Mouse (Mus musculus) kidney, adult 8-10 months (tissue): Measurements from ENCODE around the gene Gm8906.
"Not testable (repeated sequence)": the region's sequence is repeated elsewhere in the genome, so short reads cannot be mapped to it uniquely, and the experiment has no call there.

Source experiments
- DNase-seq, 2 experiments: peaks; one replicate each; pipeline ENCODE4 v3.0.0; 2022

Gm8906 gene

GRCm38 (mm10) chr5:11502385-11502784 lies at the start of gene Gm8906:
Gm8906 (plus strand) TSS chr5:11502685.
- not testable (repeated sequence) for DNase-seq
